Mouse (Mus musculus): ENCODE data around the gene Papss1.

Gene Papss1

DNA sequence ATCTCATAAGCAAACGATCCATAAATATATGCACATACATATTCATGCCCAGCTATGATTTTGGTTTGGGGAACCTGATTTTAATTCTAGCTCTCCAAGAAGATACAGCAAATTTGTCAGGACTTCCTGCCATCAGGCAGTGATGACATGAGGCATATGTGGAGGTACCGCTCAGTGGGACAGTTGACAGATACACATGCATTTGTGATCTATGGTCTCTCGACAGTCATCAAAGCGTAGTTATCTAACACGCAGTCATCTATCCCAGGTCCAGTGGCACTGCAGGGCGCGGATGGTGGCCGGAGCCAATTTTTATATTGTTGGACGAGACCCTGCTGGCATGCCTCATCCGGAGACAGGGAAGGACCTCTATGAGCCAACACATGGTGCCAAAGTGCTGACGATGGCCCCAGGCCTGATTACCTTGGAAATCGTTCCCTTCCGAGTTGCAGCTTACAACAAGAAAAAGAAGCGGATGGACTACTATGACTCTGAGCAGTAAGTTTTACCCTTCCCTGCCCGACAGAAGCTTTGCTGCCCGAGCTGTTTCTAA lies 66.8 kb downstream of the Papss1 start:
- in situ Hi-C loops (cut with MboI, MseI): no loop called here

DNA sequence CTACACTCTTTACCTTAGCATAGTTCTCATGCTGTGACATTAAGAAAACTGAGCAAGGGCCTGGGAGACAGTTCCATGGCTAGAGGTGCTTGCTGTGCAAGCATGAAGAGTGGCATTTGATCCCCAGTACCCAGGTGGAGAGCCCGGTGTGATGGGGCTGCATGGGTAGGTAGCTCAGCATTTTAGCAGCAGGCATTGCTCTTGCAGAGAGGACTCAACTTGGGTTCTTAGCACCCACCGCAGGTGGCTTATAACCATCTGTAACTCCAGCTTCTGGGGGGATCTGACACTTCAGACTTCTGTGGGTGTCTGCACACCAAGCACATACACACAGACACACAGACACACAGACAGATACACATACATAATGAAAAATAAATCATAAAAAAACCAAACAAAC lies 69.5 kb downstream of the Papss1 start:
- in situ Hi-C loops (cut with MboI, MseI): no loop called here

- in situ Hi-C loops (cut with MboI, MseI): no loop called here
Observed at GRCm38 (mm10) chr3:131636126-131636525, 71.6 kb downstream of the Papss1 start.

DNA sequence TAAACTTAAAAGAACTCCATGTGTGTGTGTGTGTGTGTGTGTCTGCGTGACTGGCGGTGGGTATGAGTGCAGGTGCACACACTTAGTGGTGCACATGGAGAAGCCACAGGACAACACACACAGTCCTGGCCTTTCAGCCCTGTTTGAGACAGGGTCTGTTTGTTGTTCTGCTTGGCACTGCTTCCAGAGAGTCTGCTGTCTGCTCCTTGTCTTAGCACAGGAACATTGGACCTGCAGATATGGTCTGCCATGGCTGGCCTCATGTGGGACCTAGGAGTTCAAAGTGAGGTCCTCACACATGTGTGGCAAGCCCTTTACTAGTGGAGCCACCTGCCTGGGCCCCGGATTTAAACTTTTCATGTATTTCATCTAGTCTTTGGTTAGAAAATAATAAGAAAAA lies 72.4 kb downstream of the Papss1 start:
- in situ Hi-C loops (cut with MboI, MseI): no loop called here

DNA sequence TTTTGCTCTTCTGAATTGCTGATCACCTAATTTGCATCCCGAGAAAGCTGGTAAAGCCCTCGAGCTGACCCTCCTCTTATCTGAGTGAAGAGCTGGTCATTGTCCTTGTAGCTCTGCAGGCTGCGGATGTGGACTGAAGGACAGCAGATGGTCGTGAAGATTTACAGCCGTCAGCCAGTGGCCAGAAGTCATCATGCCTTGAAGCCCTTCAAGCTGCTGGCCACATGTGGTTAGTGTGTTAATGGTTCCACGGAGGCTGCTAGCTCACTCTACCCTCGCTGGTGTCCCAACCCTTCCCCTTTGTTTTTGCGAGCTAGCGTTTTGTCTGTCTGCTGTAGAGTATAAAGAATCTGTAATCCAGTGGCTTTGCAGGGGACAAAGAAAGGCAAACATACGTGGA lies 73.1 kb downstream of the Papss1 start:
- in situ Hi-C loops (cut with MboI, MseI): no loop called here

GRCm38 (mm10) chr3:131638216-131638615 lies 73.6 kb downstream of the Papss1 start:
- in situ Hi-C loops (cut with MboI, MseI): no loop called here

- in situ Hi-C loops (cut with MboI, MseI): no loop called here
Observed at GRCm38 (mm10) chr3:131642681-131643292, 78.2 kb downstream of the Papss1 start.

DNA sequence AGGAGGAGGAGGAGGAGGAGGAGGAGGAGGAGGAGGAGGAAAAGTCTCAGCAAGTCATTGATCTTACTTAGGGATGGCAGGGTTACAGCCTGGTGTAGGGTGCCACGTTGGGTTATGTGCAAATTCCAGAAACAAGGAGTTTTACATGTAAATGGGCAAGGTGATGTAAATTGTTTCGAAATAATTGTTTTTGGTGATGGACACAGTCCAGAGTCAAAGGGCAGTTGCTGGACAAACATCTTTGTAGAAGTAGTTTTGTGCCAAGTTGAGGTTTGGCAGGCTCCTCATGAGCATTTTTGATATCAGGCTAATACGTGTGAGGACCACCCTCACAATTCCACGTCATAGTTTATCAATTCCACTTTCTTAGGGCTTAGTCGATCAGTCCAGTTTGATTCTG lies 80.6 kb downstream of the Papss1 start:
- in situ Hi-C loops (cut with MboI, MseI): no loop called here

DNA sequence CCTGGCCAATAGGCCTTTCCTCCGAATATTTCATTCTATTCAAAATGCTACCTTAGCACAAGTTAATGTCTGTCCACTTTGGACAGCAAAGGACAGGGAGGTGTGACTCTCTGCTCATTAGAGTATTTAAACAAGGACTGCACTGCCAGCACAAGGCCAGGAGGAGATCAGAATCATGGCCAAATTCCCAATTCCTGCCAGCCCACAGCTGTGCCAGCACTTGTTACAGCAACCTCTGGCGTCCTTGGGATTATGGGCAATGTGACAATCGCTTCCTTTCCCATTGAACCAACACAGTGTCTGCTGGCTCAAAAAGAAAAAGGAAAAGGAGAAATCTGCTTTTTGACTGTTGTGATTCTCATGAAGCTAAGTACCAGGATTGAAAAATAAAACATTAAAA lies 89.8 kb downstream of the Papss1 start:
- in situ Hi-C loops (cut with MboI, MseI): no loop called here

- in situ Hi-C loops (cut with MboI, MseI): no loop called here
Observed at GRCm38 (mm10) chr3:131656032-131656431, 91.5 kb downstream of the Papss1 start.

DNA sequence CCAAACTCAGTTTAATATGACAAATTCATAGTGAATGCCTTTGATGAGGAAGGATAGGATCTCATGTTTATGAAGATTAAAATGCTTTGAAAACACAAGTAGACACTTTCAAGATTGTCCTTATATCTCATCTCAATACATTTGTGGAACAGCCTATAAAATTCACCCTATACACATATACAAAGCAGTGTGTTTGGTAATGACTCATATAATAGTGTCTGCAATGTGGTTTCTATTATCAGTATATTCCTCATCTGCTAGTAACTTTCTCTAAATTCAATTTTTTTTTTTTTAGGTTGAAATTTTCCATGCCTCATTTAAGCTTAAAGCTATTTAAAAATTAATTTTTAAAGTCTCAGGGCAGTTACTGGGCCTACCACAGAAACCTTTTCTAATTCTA lies 95.6 kb downstream of the Papss1 start:
- in situ Hi-C loops (cut with MboI, MseI): no loop called here

DNA sequence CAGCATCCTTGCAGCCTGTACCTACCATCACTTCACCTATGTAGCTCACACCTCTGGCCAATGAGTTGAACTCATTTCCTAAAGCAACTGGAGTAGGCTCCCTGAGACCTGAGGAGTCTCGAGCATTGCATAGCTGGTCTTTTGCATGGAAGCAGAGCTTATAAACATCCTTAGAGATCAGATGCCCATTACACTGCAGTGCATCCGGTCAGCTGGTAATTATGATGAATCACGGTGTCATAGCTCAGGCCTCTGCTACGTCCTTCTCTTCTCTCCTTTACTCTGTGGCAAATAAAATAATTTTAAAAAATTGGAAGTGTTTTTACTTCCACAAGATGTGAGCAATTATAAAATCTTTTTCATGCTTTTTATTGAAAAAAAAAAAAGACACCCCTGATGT lies 96.1 kb downstream of the Papss1 start:
- in situ Hi-C loops (cut with MboI, MseI): no loop called here

GRCm38 (mm10) chr3:131662589-131663148 lies 98.1 kb downstream of the Papss1 start:
- in situ Hi-C loops (cut with MboI, MseI): no loop called here

DNA sequence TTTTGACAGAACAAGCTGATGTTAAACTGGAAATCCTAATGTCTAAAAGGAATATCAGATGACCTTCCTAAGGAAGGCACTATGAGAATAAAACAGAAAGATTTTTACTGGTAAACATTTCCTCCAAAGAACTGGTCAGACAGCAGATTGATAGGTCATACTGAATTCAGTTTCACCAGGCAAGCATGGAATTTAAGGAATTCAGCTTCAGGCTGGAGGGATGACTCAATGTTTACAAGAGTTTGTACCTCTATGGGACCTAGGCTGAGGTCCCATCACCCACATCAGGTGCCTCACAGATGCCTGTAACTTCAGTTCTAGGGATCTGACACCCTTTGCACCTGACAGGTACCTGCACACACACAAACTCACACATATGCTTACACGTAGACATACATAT lies 105.3 kb downstream of the Papss1 start:
- in situ Hi-C loops (cut with MboI, MseI): no loop called here

DNA sequence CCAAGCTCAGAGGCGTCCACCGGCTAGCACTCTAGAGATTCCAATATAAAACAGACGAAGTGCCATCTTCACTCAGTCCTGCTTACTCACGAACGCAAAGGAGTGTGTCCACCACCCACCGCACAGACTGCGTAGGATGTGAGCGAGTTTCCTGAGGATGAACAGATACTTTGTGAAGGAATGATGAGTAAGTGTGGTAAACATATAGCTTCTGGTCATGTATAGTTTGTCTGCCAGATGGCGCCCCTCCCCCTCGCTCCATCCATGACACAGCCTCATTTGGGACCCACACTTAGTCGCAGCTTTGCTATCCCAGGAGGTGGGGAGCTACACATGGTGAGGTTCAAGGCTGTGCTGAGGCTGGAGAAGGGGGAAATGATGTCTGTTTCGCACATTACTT lies 121.5 kb downstream of the Papss1 start:
- in situ Hi-C loops (cut with MboI, MseI): no loop called here

DNA sequence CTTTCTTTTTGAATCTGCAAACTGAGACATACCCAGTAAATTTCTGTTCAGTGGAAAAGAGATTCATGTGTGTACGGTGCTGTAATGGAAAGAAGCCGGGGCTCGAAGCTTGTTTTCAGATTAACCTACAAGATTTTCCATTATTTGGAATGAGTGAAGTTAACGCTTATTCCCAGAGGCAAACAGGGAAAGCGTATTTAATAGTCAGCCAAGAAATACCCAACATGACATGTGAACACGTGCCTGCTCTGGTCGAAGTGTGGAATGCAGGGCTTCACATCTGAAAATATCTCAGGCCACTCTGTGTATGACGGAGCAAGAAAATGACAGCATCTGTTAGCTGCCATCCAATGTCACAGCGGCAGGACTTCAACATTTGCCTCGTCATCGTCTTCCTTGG lies 125.4 kb downstream of the Papss1 start:
- in situ Hi-C loops (cut with MboI, MseI): no loop called here

- in situ Hi-C loops (cut with MboI, MseI): no loop called here
Observed at GRCm38 (mm10) chr3:131690543-131690942, 126.0 kb downstream of the Papss1 start.

GRCm38 (mm10) chr3:131691202-131691601 lies 126.6 kb downstream of the Papss1 start:
- in situ Hi-C loops (cut with MboI, MseI): no loop called here
